Mouse (Mus musculus): Measurements from ENCODE around the gene Gm14685.
"Not testable (repeated sequence)": the region's sequence is repeated elsewhere in the genome, so short reads cannot be mapped to it uniquely, and the experiment has no call there.

Gene Gm14685

DNA sequence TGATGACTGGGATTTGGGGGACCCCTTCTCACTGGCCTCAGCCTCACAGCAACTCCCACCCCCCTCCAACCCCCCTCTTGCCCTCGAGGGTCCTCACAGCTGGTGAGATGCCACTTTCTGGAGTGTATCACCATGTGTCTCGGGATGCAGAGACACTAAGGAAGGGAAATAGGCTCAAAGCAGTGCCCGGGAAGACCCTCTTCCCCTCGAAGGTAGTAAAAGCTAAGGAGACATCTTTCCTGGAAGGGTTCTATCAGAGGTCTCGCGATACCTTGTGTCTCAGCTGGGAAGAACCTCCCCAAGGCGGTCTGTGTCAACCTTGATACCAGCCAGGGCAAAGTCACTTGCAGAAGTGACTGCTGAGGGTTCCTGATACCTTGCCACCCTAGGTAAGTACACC lies at the start of gene Gm14685:
TSS of gene Gm14685 (plus strand) at position 301 of the 400 bp plus-strand sequence.
- CTCF ChIA-PET, POLR2A ChIA-PET: not testable (repeated sequence)

DNA sequence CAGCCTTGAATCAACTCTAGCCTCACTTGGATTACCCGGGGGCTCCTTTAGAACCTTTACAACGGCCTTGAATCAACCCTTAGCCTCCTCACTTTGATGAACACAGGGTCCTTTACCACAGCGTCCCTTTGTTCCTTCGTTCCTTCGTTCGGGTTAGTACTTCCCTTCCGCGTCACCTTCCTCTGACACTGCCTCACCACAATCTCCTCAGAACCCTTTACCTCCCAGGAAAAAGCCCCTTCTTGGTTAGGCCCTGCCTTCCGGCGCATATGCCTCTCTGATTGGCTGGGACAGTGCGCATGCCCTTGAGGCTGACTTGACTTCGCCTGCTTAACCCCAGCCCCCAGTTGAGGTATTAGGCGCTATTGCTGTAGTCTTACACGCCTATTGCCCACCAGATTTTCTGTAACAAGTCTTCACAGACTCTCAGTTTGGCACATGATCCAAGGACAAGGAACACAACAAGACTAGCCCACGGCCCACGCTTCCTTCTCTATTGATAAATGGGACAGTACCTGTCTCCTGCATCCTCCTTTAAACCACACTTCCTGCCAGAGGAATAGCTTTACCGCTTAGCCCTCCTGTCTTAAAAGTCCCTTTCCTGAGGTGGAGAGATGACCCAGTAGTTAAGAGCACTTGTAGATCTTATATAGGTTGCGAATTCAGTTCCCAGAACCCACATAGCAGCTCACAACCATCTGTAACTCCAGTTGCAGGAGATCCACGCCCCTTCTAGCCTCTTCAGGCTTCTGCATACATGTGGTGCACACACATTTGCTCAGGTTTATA lies 34.4 kb upstream of the Gm14685 start, which contains the start of gene Xlr4a:
TSS of gene Xlr4a (minus strand) at position 212 of the 789 bp plus-strand sequence.
- POLR2A ChIA-PET, CTCF ChIA-PET: not testable (repeated sequence)

DNA sequence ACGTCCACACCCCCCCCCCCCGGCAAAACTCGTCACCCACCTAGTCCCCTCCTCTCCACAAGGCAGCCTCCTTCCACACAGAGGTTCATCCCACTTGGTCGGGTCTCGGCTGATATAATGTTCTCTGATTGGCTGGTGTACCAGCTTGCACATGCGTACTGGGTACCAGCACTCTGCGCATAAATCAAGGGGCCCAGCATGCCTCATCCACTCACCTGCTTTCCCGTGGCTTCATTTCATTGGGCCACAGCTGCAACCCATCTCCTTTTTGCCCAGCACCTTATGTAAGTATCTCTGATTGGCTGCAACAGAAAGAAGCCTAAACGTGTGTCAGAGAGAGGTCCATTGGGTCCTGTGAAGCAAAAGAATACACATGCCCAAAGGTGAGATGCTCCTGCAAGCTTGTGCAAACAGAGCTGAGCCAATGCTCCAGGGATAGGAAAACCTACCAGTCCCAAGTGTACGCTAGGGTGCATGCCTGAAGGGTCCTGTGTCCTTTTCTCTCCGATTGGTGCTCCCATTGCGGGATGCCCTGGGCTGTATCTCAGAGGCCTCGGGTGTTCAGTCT lies 19.8 kb upstream of the Gm14685 start, which contains the start of gene Xlr3a:
TSS of gene Xlr3a (minus strand) at position 155 of the 568 bp plus-strand sequence.
- ChIA-PET CTCF (interaction anchor here in 1 of 4 experiments (0.7 kb wide), 1 partner anchor 326 kb away, joined by 4 read pairs; no protein-coding TSS in a partner anchor), POLR2A (interaction anchor here in 2 of 4 experiments (0.6 to 1.2 kb wide), 6 partner anchors 43 to 708 kb away, joined by 3 to 5 read pairs (median 4); partner anchors contain the start of genes F8a (in 1 of the 2) and Haus7 (in 1 of the 2))

DNA sequence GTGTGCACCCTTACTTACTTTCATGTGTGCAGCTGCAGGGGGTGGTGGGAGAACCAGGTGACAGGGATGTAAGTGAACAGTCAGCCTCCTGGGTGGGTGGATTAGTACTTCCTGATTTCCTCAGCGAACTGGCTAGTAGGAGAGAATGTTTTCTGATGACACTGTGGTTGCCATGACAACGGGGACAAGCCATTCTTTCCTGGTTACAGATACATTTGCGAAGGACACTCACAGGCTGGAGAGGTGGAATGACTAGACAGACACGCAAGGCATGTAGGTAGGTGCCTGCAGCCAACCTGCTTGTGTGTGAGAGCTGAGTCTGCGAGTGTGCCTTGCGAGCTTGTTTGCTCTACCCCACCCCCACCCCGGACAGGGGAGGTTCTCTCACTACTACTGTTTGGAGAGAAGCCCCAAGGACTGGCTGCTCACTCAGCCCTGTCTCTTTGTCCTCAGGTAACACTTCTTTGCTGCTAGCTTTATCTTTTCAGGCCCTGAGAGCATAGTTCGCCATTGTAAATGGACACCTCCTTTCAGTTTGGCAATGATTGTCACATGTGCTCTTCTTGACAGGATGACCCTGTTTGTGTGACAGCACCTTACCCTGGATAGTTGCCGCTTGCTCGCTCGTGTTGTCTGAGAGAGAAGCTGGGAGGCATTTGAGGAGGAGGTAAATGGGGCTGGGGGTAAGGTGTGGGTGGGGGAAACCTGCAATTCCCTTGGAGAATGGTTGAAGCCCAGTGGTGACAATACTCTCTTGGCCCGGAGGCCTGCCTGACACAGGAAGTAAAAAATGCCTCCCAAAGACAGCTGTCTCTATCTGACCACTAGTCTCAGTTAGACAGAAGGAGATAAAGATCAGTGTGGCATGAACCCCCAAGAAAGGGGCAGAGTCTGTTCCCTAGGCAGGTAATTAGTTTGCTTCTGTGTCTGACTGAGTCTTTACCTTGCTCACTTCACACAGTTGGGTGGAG lies 6.3 kb downstream of the Gm14685 start:
- POLR2A ChIA-PET, result not testable (repeated sequence)

DNA sequence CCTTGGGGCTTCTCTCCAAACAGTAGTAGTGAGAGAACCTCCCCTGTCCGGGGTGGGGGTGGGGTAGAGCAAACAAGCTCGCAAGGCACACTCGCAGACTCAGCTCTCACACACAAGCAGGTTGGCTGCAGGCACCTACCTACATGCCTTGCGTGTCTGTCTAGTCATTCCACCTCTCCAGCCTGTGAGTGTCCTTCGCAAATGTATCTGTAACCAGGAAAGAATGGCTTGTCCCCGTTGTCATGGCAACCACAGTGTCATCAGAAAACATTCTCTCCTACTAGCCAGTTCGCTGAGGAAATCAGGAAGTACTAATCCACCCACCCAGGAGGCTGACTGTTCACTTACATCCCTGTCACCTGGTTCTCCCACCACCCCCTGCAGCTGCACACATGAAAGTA lies 26.4 kb downstream of the Gm14685 start:
- CTCF ChIA-PET, POLR2A ChIA-PET: not testable (repeated sequence)

More for the DNA sequence above, 6.3 kb downstream of the Gm14685 start:
- CTCF ChIA-PET, result not testable (repeated sequence)

DNA sequence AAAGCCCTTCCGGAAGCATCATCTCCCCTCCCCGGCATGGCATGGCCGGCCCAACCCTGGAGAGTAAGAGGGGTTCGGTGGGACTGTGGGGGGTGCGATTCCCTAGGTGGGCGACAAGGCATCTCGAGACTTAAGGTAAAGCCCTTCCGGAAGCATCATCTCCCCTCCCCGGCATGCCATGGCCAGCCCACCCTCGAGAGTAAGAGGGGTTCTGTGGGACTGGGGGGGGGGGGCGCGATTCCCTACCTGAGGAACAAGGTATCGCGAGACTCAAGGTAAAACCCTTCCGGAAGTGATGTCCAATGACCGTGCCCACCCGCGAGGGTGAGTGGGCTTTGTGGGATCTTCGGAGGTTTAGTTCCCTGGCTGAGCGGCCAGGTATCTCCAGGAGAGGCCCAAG lies 31.6 kb downstream of the Gm14685 start, which contains the start of gene Xlr5b:
TSS of gene Xlr5b (plus strand) at position 301 of the 400 bp plus-strand sequence.
- CTCF ChIA-PET, POLR2A ChIA-PET: not testable (repeated sequence)

DNA sequence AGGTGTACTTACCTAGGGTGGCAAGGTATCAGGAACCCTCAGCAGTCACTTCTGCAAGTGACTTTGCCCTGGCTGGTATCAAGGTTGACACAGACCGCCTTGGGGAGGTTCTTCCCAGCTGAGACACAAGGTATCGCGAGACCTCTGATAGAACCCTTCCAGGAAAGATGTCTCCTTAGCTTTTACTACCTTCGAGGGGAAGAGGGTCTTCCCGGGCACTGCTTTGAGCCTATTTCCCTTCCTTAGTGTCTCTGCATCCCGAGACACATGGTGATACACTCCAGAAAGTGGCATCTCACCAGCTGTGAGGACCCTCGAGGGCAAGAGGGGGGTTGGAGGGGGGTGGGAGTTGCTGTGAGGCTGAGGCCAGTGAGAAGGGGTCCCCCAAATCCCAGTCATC lies 32.5 kb downstream of the Gm14685 start, which contains the start of gene DXBay18:
TSS of gene DXBay18 (minus strand) at position 101 of the 400 bp plus-strand sequence.
- POLR2A ChIA-PET, CTCF ChIA-PET: not testable (repeated sequence)

DNA sequence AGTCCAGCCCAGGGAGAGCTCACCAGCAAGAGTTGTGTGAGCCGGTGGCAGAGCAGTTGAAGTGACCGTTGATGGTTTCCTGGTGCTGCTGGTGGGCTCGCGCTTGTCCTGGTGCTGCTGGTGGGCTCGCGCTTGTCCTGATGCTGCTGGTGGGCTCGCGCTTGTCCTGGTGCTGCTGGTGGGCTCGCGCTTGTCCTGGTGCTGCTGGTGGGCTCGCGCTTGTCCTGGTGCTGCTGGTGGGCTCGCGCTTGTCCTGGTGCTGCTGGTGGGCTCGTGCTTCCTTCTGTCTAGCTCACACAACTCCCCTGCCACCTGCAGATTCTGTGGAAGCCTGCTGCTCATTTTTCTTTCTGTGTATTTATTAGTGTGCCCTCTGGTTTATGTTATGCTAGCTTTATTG lies 60.0 kb downstream of the Gm14685 start, which contains the start of gene Spin2d:
TSS of gene Spin2d (minus strand) at position 101 of the 400 bp plus-strand sequence.
- POLR2A ChIA-PET, result not testable (repeated sequence)

More for the DNA sequence above, 60.0 kb downstream of the Gm14685 start, which contains the start of gene Spin2d:
- CTCF ChIA-PET, result not testable (repeated sequence)

Measured in embryonic stem cell, embryonic (primary cell).